Mouse (Mus musculus): ENCODE results near the gene Isg20l2. TPM values are rescaled to one million over a fixed set of nuclear protein-coding genes. Genes with fewer than 3 reads are reported as not detected.

Gene Isg20l2
- polyA plus RNA-seq, 1 experiment from 2014 or later, result 51.0 TPM

- under 1% methylated on average over 56 of the region's 60 CpGs for WGBS
- peaks cover 14% of the 10 kb centered on the region for H3K36me3 ChIP-seq
- H3K9me3 ChIP-seq, result no peaks in the 10 kb centered on the region
- H3K4me1 ChIP-seq (replicated peaks), result peaks cover 55% of the 10 kb centered on the region
- H3K4me2 ChIP-seq (replicated peaks), result peak overlapping the region; percentile 94
- H3K27me3 ChIP-seq, result no peaks in the 10 kb centered on the region
- no peak for ATAC-seq
- H3K27ac ChIP-seq, result peak overlapping the region; percentile 90
- H3K4me3 ChIP-seq (replicated peaks), result peak overlapping the region; percentile 70
- H3K9ac ChIP-seq (replicated peaks), result peak overlapping the region; percentile 89
These were observed 41.5 kb downstream of the Isg20l2 start for GRCm38 (mm10) chr3:87971489-87972202.

- H3K4me3 ChIP-seq (replicated peaks), result peak overlapping the region; percentile 70
- no peaks in the 10 kb centered on the region for H3K9me3 ChIP-seq
- H3K4me2 ChIP-seq (replicated peaks), result peak overlapping the region; percentile 94
- H3K4me1 ChIP-seq (replicated peaks), result peaks cover 55% of the 10 kb centered on the region
- ATAC-seq, result peak; percentile 44
- peak overlapping the region; percentile 90 for H3K27ac ChIP-seq
- 3% methylated on average over 8 of the region's 8 CpGs for WGBS
- peaks cover 19% of the 10 kb centered on the region for H3K36me3 ChIP-seq
- H3K9ac ChIP-seq (replicated peaks), result peak overlapping the region; percentile 89
- no peaks in the 10 kb centered on the region for H3K27me3 ChIP-seq
These were observed 42.1 kb downstream of the Isg20l2 start for GRCm38 (mm10) chr3:87972203-87972664.

- H3K4me2 ChIP-seq (replicated peaks), result peak overlapping the region; percentile 94
- H3K36me3 ChIP-seq, result peaks cover 21% of the 10 kb centered on the region
- ATAC-seq, result no peak
- peak overlapping the region; percentile 90 for H3K27ac ChIP-seq
- H3K4me3 ChIP-seq (replicated peaks), result peak overlapping the region; percentile 70
- peaks cover 55% of the 10 kb centered on the region for H3K4me1 ChIP-seq (replicated peaks)
- no peaks in the 10 kb centered on the region for H3K9me3 ChIP-seq
- H3K27me3 ChIP-seq, result no peaks in the 10 kb centered on the region
- H3K9ac ChIP-seq (replicated peaks), result peak overlapping the region; percentile 89
- 14% methylated on average over 5 of the region's 5 CpGs for WGBS
These were observed 42.7 kb downstream of the Isg20l2 start for GRCm38 (mm10) chr3:87972776-87973175.

- WGBS, result 5% methylated on average over 14 of the region's 14 CpGs
- Histone ChIP-seq H3K4me1 (replicated peaks) (peaks cover 55% of the 10 kb centered on the region), H3K4me3 (replicated peaks) (peak overlapping the region; percentile 70), H3K27me3 (no peaks in the 10 kb centered on the region), H3K9me3 (no peaks in the 10 kb centered on the region), H3K4me2 (replicated peaks) (peak overlapping the region; percentile 94), H3K27ac (peak overlapping the region; percentile 90), H3K9ac (replicated peaks) (peak overlapping the region; percentile 89), H3K36me3 (peaks cover 29% of the 10 kb centered on the region)
- ATAC-seq, result peak; percentile 5; the same call in 1 of the 2 replicates
These were observed 43.7 kb downstream of the Isg20l2 start for GRCm38 (mm10) chr3:87973593-87974380.

GRCm38 (mm10) chr3:87974381-87974987 is 44.4 kb downstream of the Isg20l2 start:
- peak overlapping the region; percentile 89 for H3K9ac ChIP-seq (replicated peaks)
- peaks cover 59% of the 10 kb centered on the region for H3K4me1 ChIP-seq (replicated peaks)
- H3K36me3 ChIP-seq, result peaks cover 29% of the 10 kb centered on the region
- H3K9me3 ChIP-seq, result no peaks in the 10 kb centered on the region
- no peaks in the 10 kb centered on the region for H3K27me3 ChIP-seq
- peak overlapping the region; percentile 90 for H3K27ac ChIP-seq
- WGBS, result 4% methylated on average over 12 of the region's 12 CpGs
- H3K4me2 ChIP-seq (replicated peaks), result peak overlapping the region; percentile 94
- peak overlapping the region; percentile 70 for H3K4me3 ChIP-seq (replicated peaks)
- peak; percentile 51 for ATAC-seq

GRCm38 (mm10) chr3:87979493-87979892 is 49.4 kb downstream of the Isg20l2 start:
- H3K27me3 ChIP-seq, result no peaks in the 10 kb centered on the region
- no peak overlapping the region for H3K9ac ChIP-seq (replicated peaks)
- H3K4me1 ChIP-seq (replicated peaks), result peaks cover 64% of the 10 kb centered on the region
- no peak overlapping the region for H3K4me2 ChIP-seq (replicated peaks)
- H3K27ac ChIP-seq, result no peak overlapping the region
- H3K4me3 ChIP-seq (replicated peaks), result no peak overlapping the region
- no peaks in the 10 kb centered on the region for H3K9me3 ChIP-seq
- WGBS, result 89% methylated on average over 5 of the region's 5 CpGs
- no peak for ATAC-seq
- H3K36me3 ChIP-seq, result peaks cover 29% of the 10 kb centered on the region

- peaks cover 29% of the 10 kb centered on the region for H3K36me3 ChIP-seq
- no peak overlapping the region for H3K9ac ChIP-seq (replicated peaks)
- WGBS, result 72% methylated on average over 3 of the region's 3 CpGs
- H3K4me3 ChIP-seq (replicated peaks), result no peak overlapping the region
- ATAC-seq, result no peak
- H3K27ac ChIP-seq, result peak overlapping the region; percentile 61
- H3K4me1 ChIP-seq (replicated peaks), result peaks cover 64% of the 10 kb centered on the region
- H3K9me3 ChIP-seq, result no peaks in the 10 kb centered on the region
- no peak overlapping the region for H3K4me2 ChIP-seq (replicated peaks)
- no peaks in the 10 kb centered on the region for H3K27me3 ChIP-seq
These were observed 50.0 kb downstream of the Isg20l2 start for GRCm38 (mm10) chr3:87980085-87980484.

DNA sequence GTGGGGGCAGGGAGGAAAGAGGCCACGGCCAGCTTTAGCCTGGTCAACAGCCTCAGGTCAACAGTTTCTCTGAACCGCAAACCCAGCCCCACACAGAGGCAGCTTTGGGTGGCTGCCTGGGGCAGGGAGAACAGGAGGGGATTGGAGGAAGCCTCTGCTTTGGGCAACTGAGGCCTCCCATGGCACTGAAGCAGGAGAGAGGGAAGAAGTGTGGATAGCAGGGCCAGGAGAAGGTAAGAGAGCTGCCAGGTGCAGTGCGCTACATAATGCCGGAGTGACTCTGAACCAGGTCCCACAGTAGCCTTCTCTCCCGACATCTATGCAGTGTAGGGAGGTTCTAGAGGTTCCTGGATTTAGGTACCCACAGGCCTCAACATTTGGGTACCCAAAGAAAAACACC is 50.6 kb downstream of the Isg20l2 start:
- Histone ChIP-seq H3K4me1 (replicated peaks) (peaks cover 64% of the 10 kb centered on the region), H3K36me3 (peaks cover 23% of the 10 kb centered on the region), H3K27ac (peak overlapping the region; percentile 61), H3K9me3 (no peaks in the 10 kb centered on the region), H3K4me2 (replicated peaks) (no peak overlapping the region), H3K27me3 (no peaks in the 10 kb centered on the region), H3K9ac (replicated peaks) (no peak overlapping the region), H3K4me3 (replicated peaks) (no peak overlapping the region)
- no peak for ATAC-seq
- WGBS, result 57% methylated on average over 5 of the region's 5 CpGs

GRCm38 (mm10) chr3:87981214-87981760 is 51.2 kb downstream of the Isg20l2 start:
- H3K9ac ChIP-seq (replicated peaks), result no peak overlapping the region
- H3K36me3 ChIP-seq, result peaks cover 18% of the 10 kb centered on the region
- ATAC-seq, result no peak
- H3K9me3 ChIP-seq, result no peaks in the 10 kb centered on the region
- H3K4me3 ChIP-seq (replicated peaks), result no peak overlapping the region
- no peak overlapping the region for H3K4me2 ChIP-seq (replicated peaks)
- peak overlapping the region; percentile 61; the same call in 1 of the 2 replicates for H3K27ac ChIP-seq
- no peaks in the 10 kb centered on the region for H3K27me3 ChIP-seq
- peaks cover 70% of the 10 kb centered on the region for H3K4me1 ChIP-seq (replicated peaks)
- WGBS, result 87% methylated on average over 6 of the region's 6 CpGs

GRCm38 (mm10) chr3:87981894-87982835 is 52.1 kb downstream of the Isg20l2 start:
- Histone ChIP-seq H3K36me3 (peaks cover 11% of the 10 kb centered on the region), H3K9me3 (no peaks in the 10 kb centered on the region), H3K4me1 (replicated peaks) (peaks cover 78% of the 10 kb centered on the region), H3K27me3 (no peaks in the 10 kb centered on the region), H3K4me3 (replicated peaks) (no peak overlapping the region), H3K4me2 (replicated peaks) (peak overlapping the region; percentile 37), H3K9ac (replicated peaks) (peak overlapping the region; percentile 39; the same call in 1 of the 2 replicates), H3K27ac (peak overlapping the region; percentile 61)
- ATAC-seq, result 0 out of 2 replicates have a peak, but pooled peaks have one; percentile 11
- 28% methylated on average over 12 of the region's 12 CpGs for WGBS

All from midbrain, embryonic 13.5 days (tissue).